Mouse (Mus musculus): Measurements from ENCODE around the gene Scaf8. TPM values are rescaled to one million over a fixed set of nuclear protein-coding genes. Genes with fewer than 3 reads are reported as not detected.

Scaf8 gene
- total RNA-seq, 2 experiments from 2014 or later: 22.4 to 22.9 TPM

DNA sequence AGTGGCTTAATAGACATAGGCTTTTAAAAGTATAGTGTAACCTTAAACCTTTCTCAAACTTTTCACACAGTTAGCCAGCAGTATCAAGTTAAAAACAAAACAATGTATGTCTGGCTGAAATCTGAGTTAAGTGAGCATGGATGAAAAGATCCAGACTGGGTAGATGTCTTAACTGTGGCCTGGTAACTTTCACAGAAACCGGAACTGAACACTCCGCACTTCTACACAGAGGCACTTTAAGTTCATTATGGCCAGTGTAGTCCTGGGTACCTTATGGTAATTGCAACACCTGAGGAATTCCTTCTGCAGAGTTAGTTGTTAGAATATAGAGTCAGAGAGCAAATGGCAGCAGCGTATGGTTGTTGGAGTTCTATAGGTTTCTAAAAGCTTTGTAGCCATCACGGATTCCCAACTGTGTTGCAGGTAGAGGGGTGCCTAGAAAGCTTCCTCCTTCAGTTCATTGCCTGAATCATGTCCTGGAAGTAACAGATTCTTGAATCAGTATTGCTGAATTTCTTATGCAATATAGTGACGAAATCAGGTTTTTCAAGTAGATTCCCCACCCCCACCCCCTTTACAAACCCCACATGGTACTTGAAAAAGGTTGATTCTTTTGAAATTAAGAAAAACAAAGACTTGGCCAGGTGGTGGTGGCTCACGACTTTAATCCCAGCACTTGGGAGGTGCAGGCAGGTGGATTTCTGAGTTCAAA is 92.9 kb downstream of the Scaf8 start:
- DNase-seq (ENCODE audit: low spot score): no peak

DNA sequence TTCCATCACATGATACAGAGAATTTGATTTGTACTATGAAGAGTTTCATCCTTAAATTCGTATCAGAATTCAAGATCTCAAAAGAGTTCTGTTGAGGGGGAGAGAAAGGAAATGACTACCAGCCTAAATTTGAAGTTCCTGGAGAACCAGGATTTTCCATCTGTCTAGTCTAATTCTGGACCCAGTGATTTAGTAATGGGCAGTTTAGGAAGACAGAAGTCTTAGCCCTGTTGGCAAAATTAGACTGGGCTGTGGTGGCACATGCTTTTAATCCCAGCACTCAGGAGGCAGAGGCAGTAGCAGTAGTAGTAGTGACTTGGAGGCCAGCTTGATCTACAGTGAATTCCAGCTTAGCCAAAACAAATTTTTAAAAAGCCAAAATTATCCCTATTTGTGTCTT is 93.7 kb downstream of the Scaf8 start:
- DNase-seq (ENCODE audit: low spot score): no peak

DNA sequence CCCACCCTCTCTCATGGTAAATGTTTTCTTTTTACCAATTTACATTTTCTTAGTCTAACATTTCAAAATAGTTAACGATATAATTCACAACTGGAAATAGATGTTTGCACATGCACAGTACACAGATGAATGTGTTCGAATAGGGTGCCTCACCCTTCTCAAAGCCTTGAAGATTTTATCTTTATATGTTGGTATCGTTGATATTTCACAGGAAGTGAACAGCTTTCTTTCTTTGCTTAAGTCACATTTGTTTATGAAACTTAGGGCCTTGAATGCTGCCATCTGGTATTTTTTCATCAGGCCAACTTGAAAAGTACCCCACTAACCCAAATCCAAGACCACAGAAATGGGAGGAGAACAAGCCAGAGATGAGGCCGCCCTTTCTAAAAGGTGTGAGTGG is 94.8 kb downstream of the Scaf8 start:
- DNase-seq (ENCODE audit: low spot score): no peak

DNA sequence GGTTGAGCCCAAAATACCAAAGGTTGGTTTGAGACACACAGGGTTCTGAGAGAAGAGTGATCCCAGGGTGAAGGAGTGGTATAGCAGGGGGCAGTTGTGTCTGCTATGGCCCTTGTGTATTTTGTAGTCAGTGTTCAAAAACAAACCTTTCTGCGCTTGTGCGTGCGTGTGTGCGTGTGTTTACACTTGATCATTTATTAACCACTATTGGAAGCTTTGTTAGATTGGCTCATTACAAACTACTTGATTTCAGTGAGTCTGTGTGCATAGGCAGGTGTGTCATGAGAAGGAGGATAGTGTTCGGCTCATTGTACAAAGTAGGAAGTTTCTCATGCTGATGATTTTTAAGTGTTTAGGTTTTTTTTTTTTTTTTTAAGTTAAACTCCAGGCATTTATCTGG is 95.4 kb downstream of the Scaf8 start:
- DNase-seq (ENCODE audit: low spot score): no peak

DNA sequence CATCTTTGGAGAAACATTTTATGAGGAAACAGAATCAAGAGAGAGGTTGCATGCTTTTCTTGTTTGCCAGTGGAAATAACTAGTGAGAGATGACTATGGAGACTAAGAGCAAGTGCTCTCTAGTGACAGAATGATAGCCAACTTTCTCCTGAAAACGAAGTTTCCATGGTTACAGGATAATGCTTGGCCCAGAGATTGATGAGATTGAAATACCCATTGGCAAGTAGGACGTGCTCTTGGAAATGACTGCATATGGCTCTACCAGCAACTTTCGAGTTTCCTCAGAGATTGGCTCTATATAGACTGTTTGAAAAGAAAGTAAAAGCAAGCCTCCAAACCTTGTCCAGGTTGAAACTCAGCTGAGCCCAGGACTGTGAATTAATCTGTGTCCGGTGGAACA is 97.3 kb downstream of the Scaf8 start:
- DNase-seq (ENCODE audit: low spot score): no peak

DNA sequence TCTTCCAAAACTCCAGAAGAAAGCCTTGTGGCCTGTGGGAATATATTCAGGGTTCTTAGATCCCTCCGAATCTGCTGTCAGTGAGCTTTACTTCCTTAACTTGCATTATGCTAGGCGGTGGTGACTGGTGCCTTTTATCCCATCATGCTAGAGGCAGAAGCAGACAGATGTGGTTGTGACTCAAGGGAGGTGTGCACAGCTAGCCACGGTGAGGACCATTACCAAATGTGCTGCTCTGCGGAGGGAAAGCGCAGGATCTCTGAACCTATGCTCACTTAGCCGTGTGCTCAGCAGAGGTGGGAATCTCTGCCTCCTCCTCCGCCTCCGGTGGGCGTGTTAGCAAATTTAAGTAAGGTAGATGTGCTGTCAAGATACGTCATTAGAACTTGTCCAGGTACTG is 98.1 kb downstream of the Scaf8 start:
- no peak for DNase-seq (ENCODE audit: low spot score)

DNA sequence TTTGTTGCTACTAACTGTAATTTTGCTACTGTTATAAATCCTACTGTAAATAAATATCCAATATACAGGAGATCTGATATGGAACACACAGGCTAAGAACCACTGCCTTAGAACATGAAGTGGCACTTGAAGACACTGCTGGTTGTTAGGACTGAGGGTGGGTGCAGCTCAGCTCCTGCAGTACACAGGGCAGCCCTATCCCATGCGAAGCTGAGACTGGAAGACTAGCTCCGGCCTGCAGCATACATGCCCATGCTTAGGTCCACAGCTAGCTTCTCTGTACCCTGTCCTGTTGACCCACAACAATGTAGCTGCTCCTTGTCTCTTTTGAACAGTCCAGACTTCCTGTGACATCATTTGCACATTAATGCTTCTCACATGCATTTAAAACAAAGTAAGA is 100.1 kb downstream of the Scaf8 start:
- no peak for DNase-seq (ENCODE audit: low spot score)

DNA sequence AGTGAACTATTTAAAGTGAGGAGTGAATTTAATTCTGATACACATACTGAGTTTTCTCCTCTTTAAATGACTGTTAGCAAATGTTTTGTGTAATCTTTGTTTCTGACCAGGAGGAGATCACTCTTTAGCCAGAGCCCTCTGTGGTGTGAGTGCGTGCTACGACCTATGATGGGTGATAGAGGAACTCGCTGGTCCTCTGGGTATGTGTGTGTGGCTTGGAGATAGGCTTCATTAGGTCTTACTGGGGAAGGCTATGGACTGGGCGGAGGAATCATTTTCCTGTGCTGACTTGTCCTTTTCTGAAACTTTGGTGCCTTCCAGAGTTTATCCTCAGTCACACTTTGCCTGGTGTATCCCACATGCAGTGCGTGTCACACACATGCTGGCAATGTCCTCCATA is 102.3 kb downstream of the Scaf8 start:
- DNase-seq (ENCODE audit: low spot score): no peak

DNA sequence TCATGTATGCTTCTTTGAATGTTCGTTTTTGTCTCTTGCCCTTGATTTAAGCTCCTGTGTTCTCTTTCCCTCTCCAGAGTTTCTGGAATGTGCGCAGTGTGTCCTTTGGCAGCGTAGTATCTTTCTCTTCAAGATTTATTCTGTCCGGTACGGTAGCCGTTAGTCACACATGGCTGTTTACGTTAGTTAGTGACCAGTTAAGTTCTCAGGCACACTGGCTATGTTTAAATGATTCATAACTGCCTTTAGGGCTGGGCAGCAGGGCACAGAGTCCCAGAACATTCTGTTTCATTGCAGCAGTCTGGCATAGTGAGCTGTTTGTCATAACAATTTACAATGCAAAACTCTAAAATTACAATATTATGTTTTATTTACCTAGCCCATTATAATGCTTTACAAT is 103.6 kb downstream of the Scaf8 start:
- DNase-seq (ENCODE audit: low spot score): peak; percentile 10

DNA sequence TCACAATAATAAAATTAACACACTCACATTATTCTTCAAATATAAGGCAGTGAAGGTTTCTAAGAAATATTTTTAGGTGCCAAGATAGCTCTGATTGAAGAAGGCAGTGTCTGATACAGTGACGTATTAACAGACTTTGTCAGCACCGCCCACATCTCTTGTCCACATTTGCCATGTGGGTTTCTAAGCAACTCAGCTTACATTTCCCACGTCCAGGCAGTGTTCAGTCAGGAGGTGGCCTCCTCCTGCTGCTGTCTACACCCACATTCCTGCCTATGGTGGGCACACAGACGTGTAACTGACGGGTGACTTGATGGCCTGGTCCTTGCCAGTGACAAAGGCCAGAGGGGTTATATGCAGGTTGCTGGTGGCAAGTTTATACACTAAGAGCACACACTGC is 104.1 kb downstream of the Scaf8 start:
- no peak for DNase-seq (ENCODE audit: low spot score)

DNA sequence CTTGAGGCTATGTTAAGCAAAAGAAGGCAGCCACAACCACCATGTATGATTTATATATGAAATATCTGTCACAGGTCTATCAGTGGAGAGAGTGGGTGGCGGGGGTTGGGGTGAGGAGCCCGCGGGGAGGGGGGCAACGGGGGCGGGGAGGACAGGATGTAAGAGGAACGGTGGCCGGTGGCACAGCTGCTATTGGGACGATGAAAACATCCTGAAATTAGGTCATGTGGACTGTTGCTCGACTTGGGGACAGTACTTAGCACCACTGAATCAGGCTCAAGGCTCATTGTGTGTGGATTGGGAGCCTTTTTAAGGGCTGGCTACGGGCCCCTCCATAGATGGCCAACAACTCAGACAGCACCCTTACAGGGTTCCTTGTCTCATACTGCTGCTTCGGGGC is 105.4 kb downstream of the Scaf8 start:
- DNase-seq (ENCODE audit: low spot score): no peak

DNA sequence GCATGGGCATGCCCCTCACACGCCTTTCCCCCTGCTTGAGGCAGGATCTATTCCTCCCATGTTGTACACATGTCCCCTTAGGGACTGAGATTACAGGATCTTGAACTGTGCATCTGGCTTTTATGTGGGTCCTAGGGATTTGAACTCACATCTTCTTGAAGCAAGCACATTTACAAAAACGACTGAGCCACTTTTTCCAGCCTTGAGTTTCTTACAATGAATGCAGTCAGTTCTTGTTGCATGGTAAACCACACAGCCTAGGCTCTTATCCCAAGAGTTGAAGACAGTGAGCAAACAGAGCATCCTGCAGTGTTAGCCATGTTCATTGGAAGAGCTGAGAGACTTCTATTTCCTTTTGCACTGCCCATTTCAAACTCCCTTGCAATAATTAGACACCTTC is 108.3 kb downstream of the Scaf8 start:
- DNase-seq (ENCODE audit: low spot score): no peak

DNA sequence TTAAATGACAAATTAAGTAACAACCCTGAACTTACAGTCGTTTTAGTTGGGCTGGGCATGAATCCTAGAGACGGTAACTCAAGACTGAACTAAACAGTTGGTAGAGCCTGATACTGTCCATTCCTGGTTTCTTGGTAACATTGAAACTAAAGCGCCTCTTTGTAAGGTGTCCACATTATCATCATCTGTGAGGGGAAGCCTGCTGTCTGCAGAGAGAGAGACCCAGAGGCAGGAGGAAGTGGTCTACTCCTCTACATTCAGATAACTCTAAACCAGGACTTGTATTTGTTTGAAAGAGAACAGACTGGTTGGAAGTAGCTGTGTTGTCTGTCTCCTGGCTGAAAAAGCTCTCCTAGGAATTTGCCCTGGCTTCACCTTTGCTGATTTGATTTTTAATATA is 108.9 kb downstream of the Scaf8 start:
- no peak for DNase-seq (ENCODE audit: low spot score)

DNA sequence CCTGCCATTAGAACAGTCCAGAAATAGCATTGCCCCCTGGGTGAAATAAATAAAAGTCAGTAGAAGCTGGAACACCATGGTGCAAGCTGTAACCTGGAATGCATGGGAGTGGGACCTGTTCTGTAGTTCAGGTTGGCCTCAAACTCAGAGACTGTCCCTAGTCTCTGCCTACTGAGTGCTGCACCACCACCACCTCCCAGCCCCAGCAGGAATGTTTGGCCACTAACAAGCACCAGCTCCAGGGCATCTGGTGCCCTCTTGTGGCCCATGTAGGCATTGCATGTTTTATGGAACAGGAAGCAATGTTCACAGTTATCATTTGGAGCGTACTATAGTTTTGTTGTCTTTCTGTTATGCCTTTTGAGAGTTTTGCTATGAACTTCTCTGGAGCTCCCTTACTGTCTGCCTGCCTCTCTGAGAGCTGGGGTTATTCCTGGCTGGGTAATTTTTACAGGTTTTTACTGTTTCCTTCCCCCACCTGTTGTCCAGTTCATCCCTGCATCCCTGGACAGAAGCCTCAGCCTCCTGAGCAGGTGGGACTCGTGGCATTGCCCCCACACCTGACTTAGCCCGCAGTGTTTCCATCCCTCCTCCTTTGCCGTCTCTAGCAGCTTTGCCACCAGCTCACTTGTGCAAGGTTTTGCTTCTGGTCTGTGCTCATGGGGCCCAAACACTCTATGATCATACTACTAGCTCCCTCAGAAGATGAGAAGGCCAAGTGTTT is 109.8 kb downstream of the Scaf8 start:
- DNase-seq (ENCODE audit: low spot score): peak; percentile 89

DNA sequence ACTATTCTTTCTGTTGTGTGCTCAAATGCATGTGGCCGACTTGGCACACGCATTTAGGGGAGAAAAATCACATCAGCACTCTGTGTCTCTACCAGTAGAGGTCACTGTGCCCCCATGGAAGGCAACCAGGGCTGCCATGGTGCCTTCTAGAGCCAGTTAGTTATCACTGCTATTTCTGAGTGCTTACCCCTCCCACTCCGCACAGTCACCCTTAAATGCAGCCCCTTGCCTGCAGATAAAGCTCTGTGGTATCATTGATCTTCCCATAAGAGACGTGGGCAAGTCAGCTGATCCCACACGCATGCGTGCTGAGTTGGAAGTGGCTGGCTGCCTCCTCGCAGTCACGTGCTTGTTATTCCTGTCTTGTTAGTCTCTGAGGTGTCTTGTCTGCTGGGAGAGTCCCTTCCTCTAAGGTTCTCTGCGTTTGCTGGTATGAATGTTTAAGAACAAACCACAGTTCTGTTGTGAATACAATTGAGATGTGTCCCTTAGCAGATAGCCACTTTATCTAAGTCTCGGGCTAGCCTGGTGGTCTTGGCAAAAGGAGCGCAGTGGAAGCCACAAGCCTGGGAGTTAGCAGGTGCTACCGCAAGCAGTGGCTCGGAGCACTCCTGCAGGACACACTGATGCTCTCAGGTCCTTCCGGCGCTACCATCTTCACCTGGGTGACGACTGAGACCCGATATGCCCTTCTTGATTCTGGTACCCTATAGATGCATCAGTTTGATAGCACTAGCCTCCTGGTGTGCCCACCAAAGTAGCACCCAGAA is 115.6 kb downstream of the Scaf8 start:
- DNase-seq (ENCODE audit: low spot score): peak; percentile 42

DNA sequence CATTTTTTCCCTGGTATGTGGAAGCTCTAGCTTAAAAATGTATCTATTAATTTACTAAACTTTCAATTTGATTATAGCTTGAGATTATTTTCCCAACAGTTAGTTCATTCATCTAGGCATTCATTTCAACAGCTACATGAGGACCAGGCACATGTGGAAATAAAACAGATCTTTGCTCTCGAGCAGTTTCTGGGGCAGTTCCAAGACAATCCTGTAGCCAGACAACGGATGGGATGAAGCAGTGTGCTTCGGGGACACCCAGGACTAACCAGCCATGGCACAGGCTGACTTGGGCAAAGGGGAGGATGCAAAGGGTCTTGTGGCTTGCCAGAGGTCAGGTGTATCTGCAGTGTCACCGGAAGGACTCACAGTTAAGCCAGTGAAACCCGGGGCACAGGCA is 117.9 kb downstream of the Scaf8 start:
- DNase-seq (ENCODE audit: low spot score): no peak

DNA sequence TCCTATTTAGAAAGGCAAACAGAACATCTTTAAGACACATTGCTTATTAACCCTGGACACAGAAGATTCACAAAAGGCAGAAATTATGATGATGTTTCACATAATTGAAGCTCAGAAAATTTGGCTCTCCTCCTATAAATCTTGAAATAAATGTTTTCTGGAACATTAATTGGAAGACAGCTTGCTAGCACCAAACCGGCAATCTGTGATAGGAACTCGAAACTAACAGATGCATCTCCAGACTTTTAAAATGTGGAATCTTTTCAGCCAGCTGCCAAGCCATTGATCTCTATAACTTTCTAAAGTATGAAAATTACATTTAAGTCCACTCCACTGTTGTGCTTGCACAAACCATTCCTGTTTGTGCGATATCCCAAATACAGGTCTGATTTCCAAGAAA is 128.9 kb downstream of the Scaf8 start:
- DNase-seq (ENCODE audit: low spot score): no peak

DNA sequence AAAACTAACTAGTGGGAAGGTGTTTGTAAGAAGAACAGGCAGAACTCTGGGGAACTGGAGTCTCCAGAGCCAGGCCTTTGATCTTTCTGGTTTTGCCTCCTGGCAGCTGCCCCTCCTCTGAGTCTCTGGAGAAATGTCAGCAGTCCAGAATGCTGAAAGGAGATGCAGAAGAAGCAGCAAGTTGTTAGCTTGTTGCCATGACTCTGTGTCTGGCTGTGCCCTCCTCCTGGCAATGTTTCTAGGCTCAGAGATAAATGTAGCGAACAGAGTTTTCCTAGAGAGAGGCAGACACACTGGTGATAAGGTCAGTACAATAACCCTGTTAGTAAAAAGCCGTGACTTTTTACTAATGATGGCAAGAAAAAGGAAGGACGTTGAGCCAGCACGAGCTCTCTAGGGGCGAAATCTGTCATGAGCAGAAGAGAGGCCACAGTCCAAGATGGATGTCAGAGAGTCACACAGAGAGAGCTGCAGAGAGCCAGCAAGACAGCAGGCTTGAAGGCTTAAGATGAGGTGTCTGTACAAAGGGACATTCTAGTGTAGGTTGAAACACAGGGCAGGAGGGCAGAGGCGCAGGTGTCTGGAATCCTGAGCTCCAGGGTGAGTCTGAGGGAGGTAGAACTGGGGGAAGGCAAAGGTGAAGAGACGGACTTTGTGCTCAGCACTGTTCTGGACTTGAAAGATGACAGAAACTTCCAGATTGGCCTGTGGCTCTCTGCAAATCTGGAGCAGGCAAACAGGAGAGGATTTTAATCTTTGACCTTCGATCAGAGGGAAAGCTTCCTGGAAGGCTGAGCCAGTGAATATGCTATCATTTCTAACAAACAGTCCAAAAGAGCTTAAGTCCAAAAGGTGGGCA is 130.3 kb downstream of the Scaf8 start:
- DNase-seq (ENCODE audit: low spot score): peak; percentile 35

DNA sequence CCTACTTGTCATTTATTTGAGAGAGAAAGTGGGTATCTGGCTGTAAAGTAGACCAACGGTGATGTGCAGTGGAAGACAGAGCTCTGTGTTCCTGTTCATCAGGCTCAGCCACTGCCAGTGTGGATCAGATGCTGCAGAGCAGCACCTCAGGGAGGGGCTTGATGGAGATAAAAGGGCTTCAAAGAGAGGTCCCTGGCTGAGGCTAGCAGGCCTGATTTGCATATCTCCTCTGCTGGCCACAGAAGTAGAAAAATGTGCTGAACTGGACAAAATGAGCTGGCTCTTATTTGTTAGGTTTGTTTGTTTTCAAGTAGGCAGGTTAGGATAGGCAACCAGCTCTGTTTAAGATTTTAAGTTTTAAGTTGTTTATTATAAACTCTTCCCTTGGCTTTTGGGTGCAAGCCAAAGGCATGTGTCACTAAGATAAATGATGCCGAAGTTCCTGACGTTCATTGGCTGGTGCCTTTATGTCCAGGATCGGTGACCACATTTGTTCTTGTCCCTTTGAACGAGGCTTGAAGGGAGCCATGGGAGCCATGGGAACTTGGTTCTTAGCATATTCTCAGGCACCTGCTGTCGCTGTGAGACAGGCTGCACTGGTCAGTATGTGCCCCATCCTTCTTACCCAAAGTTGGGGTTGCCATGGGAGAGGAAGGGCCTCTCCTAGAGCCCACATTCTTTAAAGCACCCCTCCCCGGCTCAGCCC is 132.0 kb downstream of the Scaf8 start:
- no peak for DNase-seq (ENCODE audit: low spot score)

Measured in gastrocnemius, adult 18-20 months (tissue).